Mouse (Mus musculus): Measurements from ENCODE around the gene Ube2q1.

- TF ChIP-seq POLR2A (IDR thresholded peaks at IDR 0.05; ENCODE audit: control insufficient read depth, extremely low read depth, insufficient read depth, low read length, poor library complexity) (no peak), CTCF (IDR thresholded peaks at IDR 0.05; ENCODE audit: borderline replicate concordance, control insufficient read depth, extremely low read depth, insufficient read depth, low read length, poor library complexity) (no peak)
Observed at GRCm38 (mm10) chr3:89808638-89809037, 35.2 kb downstream of the Ube2q1 start.
